In the genomic region with DNA sequence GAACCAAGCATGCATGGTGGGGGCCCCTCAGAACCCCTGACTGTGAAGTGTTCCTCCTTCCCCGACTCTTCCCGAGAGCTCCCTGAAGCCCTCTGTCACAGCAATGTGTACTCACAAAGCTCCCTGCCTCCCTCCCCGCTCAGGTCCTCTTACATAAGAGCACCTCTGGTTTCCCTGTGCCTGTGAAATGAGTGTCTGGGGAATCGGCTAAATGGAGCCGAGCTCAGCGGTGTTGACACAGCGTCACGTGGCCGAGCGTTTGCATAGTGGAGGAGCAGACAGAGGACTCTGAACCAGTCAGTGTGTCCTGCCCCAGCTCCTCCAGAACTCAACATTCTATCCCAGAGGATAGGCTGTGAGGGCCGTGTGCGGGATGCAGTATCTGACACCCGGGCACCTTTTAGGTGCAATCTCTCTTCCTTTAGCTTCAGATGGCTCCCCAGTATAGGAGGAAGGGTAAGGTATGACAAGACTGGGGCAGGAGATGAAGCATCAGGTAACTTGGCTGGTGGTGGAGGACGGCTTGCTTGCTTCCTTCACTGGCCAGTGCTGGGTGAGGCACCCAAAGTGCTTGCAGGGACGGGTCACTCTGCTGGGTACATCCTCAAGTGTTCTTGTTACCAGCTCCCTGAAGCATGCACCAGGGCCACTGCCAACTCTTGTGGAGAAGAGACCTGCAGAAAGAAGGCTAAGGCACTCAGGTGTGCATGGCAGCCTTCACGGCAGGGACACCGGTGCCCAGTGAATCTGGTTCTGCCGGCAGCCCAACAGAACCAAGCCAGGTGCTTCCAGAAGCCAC, we compare ENCODE assay signal across 8 mouse cellular contexts.
DNase-seq lines count a peak whose midpoint lies in the region.

No protein-coding gene starts in this region.

- intact Hi-C loops in left cerebral cortex, postnatal 36 days (cut with DNase I), result no loop called here

- peak; percentile 21 for DNase-seq in cerebellum, adult 9-11 months
- DNase-seq in cerebellum, postnatal 36 days, result no peak
- DNase-seq in urinary bladder, postnatal 36 days (ENCODE audit: low spot score in 2 of 2), result peak; percentile 28 to 62
- no peak for DNase-seq in urinary bladder, postnatal 4 days (ENCODE audit: low spot score in 2 of 2)
- DNase-seq in left cerebral cortex, postnatal 36 days (ENCODE audit: low spot score in 2 of 2), result peak; percentile 40 to 62
- peak; percentile 68 for DNase-seq in mesoderm, embryonic 11.5 days (ENCODE audit: low read depth, low spot score)
- no peak for DNase-seq in cerebellum, postnatal 10 days
- no peak for DNase-seq in thymus, postnatal 25 days

Comparison
In these comparisons a context has a peak if more than half of its experiments do, and no peak if none do; other contexts are left out.
1. DNase-seq: peak in cerebellum, adult 9-11 months (single experiment), urinary bladder, postnatal 36 days (2 of 2), left cerebral cortex, postnatal 36 days (2 of 2) and mesoderm, embryonic 11.5 days (single experiment); none in cerebellum, postnatal 36 days (0 of 2), urinary bladder, postnatal 4 days (0 of 2), cerebellum, postnatal 10 days (0 of 2) and thymus, postnatal 25 days (single experiment).